Mouse (Mus musculus): Measurements from ENCODE around the gene Hacd2. TPM values are rescaled to one million over a fixed set of nuclear protein-coding genes. Genes with fewer than 3 reads are reported as not detected.

The Hacd2 gene
- polyA plus RNA-seq, 1 experiment from 2014 or later = 61.8 TPM

DNA sequence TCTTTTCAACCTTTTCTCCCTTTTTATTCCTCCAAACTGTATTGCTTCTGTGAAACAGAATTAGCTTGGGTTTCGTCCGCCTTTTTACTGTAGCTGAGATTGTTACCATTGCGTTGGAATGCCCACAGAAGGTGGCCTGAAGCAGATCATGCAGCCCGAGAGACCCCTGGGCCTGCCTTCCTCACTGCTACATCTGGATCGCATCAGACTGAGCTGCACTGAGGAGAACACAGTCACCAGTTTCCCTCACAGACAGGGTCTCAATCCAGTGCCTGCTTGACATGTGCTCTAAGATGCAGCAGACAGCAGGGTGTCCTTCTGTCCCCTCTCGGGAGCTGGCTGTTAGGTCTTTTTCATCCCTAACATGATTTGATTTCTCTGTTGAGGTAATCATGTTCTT is 85.8 kb downstream of the Hacd2 start:
- ATAC-seq (ENCODE audit: low read depth) = no peak
- no peak overlapping the region for H3K9ac ChIP-seq (ENCODE audit: low read depth, low read length)
- no peak for DNase-seq (ENCODE audit: low spot score)
- 0 out of 2 replicates have a peak, but pooled peaks cover 3% of the 10 kb centered on the region for H3K36me3 ChIP-seq (ENCODE audit: control insufficient read depth, insufficient read depth, low read length)
- H3K4me2 ChIP-seq (ENCODE audit: low read depth, low read length) = no peak overlapping the region
- H3K9me3 ChIP-seq (ENCODE audit: control insufficient read depth, low read length) = no peaks in the 10 kb centered on the region
- no peak overlapping the region for H3K4me3 ChIP-seq (ENCODE audit: low read depth, low read length)
- no peaks in the 10 kb centered on the region for H3K27me3 ChIP-seq (replicated peaks; ENCODE audit: control insufficient read depth, insufficient read depth, low read length)
- no peak overlapping the region for H3K27ac ChIP-seq (replicated peaks; ENCODE audit: low read depth, low read length)
- peaks cover 31% of the 10 kb centered on the region for H3K4me1 ChIP-seq (ENCODE audit: control insufficient read depth, insufficient read depth, low read length)
- WGBS = 40% methylated on average over 6 of the region's 6 CpGs

DNA sequence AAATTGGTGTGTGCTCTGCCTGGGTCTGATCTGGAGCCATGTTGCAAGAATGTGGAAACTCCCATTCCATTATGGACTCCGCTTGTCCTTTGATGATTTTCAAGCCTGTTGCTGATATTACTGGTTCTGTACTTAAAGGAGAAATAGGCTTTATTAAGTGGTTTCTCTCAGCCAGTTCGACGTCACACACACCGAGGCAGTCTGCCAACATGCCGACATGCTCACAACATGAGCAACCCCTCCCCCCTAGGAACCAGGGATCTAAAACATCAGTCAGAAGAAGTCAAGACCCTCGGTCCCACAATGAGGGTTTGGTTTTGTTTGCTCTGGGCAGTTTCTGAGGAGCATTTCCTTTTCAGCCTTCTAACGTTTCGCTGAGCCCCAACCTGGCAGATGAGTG is 86.9 kb downstream of the Hacd2 start:
- no peak for ATAC-seq (ENCODE audit: low read depth)
- 24% methylated on average over 8 of the region's 8 CpGs for WGBS
- H3K9me3 ChIP-seq (ENCODE audit: control insufficient read depth, low read length) = no peaks in the 10 kb centered on the region
- DNase-seq (ENCODE audit: low spot score) = peak; percentile 70
- no peak overlapping the region for H3K27ac ChIP-seq (replicated peaks; ENCODE audit: low read depth, low read length)
- H3K4me2 ChIP-seq (ENCODE audit: low read depth, low read length) = 0 out of 2 replicates have a peak overlapping the region, but pooled peaks have one; percentile 10
- H3K36me3 ChIP-seq (ENCODE audit: control insufficient read depth, insufficient read depth, low read length) = 0 out of 2 replicates have a peak, but pooled peaks cover 3% of the 10 kb centered on the region
- H3K4me1 ChIP-seq (ENCODE audit: control insufficient read depth, insufficient read depth, low read length) = peaks cover 31% of the 10 kb centered on the region
- no peaks in the 10 kb centered on the region for H3K27me3 ChIP-seq (replicated peaks; ENCODE audit: control insufficient read depth, insufficient read depth, low read length)
- H3K4me3 ChIP-seq (ENCODE audit: low read depth, low read length) = no peak overlapping the region
- no peak overlapping the region for H3K9ac ChIP-seq (ENCODE audit: low read depth, low read length)

DNA sequence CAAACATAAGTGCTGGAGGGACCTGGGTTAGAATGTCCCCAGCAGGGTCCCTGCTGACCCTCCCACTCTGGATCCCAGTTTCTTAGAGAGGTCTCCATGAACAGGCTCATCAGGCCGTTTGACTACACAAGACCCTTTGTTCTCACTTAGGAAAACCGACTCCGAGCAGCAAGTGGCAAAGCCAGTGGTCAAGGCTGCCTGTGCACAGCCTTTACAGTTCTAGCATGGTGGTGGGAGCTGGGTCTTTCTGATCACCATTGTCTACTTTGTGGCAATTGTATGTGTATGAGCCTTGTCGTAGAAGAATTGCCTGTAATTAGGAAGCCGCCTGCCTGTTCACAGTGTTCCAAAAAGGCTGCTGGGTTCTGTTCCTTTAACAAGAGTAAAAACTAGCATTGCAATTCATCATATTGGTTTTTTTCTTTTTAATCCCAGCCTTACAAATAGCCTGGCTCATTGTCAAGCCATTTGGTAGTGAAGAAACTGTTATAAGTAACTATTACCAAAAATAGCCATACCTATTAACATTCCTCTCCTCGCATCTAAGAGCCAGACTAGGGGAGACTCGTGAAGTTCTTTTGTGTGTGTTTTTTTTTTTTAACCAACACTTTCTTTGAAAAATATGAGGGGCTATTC is 87.5 kb downstream of the Hacd2 start:
- Histone ChIP-seq H3K36me3 (ENCODE audit: control insufficient read depth, insufficient read depth, low read length) (0 out of 2 replicates have a peak, but pooled peaks cover 3% of the 10 kb centered on the region), H3K9me3 (ENCODE audit: control insufficient read depth, low read length) (no peaks in the 10 kb centered on the region), H3K4me1 (ENCODE audit: control insufficient read depth, insufficient read depth, low read length) (peaks cover 31% of the 10 kb centered on the region), H3K27ac (replicated peaks; ENCODE audit: low read depth, low read length) (no peak overlapping the region), H3K27me3 (replicated peaks; ENCODE audit: control insufficient read depth, insufficient read depth, low read length) (no peaks in the 10 kb centered on the region), H3K4me2 (ENCODE audit: low read depth, low read length) (no peak overlapping the region), H3K9ac (ENCODE audit: low read depth, low read length) (no peak overlapping the region), H3K4me3 (ENCODE audit: low read depth, low read length) (no peak overlapping the region)
- ATAC-seq (ENCODE audit: low read depth) (no peak), DNase-seq (ENCODE audit: low spot score) (no peak)
- WGBS = 33% methylated on average over 7 of the region's 7 CpGs

DNA sequence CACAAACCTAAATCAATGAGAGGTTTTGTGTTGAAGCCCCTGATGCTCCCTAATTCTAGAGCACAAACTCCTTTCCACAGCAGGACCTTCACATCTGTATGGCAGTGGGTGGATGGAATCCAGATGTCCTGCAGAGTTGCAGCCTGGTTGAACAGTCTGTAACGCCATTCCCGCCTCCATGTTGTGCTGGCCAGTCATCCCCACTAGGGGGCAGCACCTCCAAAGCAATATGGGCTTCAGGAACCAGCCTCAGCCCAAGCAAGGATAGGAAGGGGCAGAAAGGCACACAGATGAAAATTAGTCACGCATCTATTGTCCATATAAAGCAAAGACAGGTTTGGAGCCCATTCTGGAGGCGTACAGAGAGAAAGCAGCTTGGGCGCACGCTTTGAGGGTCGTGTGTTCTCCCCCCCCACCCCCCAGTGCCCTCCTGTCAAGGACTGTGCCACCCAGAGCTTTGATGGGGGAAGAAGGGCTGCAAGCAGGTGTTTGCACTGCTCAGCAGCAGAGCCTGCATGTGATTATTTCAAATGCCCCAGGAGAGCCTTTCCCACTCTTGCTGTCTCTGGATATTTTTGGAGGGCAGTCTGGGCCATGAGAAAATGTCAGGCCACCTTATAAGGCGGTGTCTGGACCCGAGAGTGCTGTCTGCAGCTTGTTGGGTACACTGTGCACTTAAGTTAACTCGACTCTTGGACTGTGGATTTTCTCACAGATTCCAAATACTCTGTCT is 88.3 kb downstream of the Hacd2 start:
- DNase-seq (ENCODE audit: low spot score) (peak; percentile 88), ATAC-seq (ENCODE audit: low read depth) (peak; percentile 92)
- H3K36me3 ChIP-seq (ENCODE audit: control insufficient read depth, insufficient read depth, low read length) = 0 out of 2 replicates have a peak, but pooled peaks cover 3% of the 10 kb centered on the region
- no peak overlapping the region for H3K27ac ChIP-seq (replicated peaks; ENCODE audit: low read depth, low read length)
- no peaks in the 10 kb centered on the region for H3K27me3 ChIP-seq (replicated peaks; ENCODE audit: control insufficient read depth, insufficient read depth, low read length)
- peaks cover 31% of the 10 kb centered on the region for H3K4me1 ChIP-seq (ENCODE audit: control insufficient read depth, insufficient read depth, low read length)
- no peak overlapping the region for H3K4me3 ChIP-seq (ENCODE audit: low read depth, low read length)
- WGBS = 17% methylated on average over 10 of the region's 10 CpGs
- no peak overlapping the region for H3K4me2 ChIP-seq (ENCODE audit: low read depth, low read length)
- H3K9me3 ChIP-seq (ENCODE audit: control insufficient read depth, low read length) = no peaks in the 10 kb centered on the region
- H3K9ac ChIP-seq (ENCODE audit: low read depth, low read length) = no peak overlapping the region

DNA sequence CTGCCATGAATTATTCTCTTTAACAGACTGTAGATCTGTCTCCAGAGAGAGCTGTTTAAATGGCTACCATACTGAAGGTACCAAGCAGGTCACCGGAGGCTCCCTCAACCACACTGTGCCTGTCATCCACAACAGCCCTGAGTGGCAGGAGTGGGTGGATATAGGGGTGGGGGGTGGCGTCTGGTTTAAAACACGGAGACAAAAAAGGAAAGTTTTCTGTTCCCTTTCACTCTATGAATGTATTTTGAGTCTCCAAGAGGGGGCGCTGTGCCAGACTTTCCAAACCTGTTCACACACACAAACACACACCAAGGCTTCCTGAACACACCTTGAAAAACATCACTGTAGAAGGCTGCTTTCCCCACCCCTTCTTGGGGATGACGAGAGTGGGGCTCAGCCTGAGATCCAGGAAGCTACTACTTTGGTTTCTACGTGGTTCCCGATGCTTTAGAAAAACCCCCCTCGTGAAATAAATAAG is 89.0 kb downstream of the Hacd2 start:
- Histone ChIP-seq H3K9ac (ENCODE audit: low read depth, low read length) (no peak overlapping the region), H3K27me3 (replicated peaks; ENCODE audit: control insufficient read depth, insufficient read depth, low read length) (no peaks in the 10 kb centered on the region), H3K4me2 (ENCODE audit: low read depth, low read length) (no peak overlapping the region), H3K4me1 (ENCODE audit: control insufficient read depth, insufficient read depth, low read length) (peaks cover 28% of the 10 kb centered on the region), H3K36me3 (ENCODE audit: control insufficient read depth, insufficient read depth, low read length) (0 out of 2 replicates have a peak, but pooled peaks cover 3% of the 10 kb centered on the region), H3K9me3 (ENCODE audit: control insufficient read depth, low read length) (no peaks in the 10 kb centered on the region), H3K4me3 (ENCODE audit: low read depth, low read length) (no peak overlapping the region), H3K27ac (replicated peaks; ENCODE audit: low read depth, low read length) (no peak overlapping the region)
- no peak for DNase-seq (ENCODE audit: low spot score)
- 54% methylated on average over 8 of the region's 8 CpGs for WGBS
- ATAC-seq (ENCODE audit: low read depth) = peak; percentile 1; the same call in 1 of the 2 replicates

DNA sequence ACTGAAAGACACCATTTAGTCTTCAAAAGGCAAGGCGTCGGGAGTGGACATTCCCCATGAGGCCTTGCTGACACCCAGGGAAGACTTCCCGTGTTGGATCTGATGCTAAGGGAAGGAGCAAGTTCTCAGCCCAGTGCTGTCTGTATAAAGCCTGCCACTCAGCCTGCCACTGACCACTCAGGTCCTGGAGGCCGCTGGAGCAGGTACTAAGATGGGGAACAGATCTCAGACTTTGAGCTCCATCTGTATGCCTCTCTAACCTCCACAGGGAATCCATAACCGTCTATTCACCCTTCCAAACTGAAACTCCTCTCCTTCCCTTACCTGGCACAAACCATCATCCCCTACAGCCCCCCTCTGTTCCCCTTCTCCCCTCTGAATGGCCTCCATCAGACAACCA is 91.3 kb downstream of the Hacd2 start:
- H3K4me3 ChIP-seq (ENCODE audit: low read depth, low read length) = no peak overlapping the region
- H3K4me2 ChIP-seq (ENCODE audit: low read depth, low read length) = no peak overlapping the region
- peaks cover 19% of the 10 kb centered on the region for H3K4me1 ChIP-seq (ENCODE audit: control insufficient read depth, insufficient read depth, low read length)
- no peak overlapping the region for H3K9ac ChIP-seq (ENCODE audit: low read depth, low read length)
- ATAC-seq (ENCODE audit: low read depth) (no peak), DNase-seq (ENCODE audit: low spot score) (no peak)
- 91% methylated on average over 5 of the region's 5 CpGs for WGBS
- no peaks in the 10 kb centered on the region for H3K27me3 ChIP-seq (replicated peaks; ENCODE audit: control insufficient read depth, insufficient read depth, low read length)
- no peaks in the 10 kb centered on the region for H3K36me3 ChIP-seq (ENCODE audit: control insufficient read depth, insufficient read depth, low read length)
- no peaks in the 10 kb centered on the region for H3K9me3 ChIP-seq (ENCODE audit: control insufficient read depth, low read length)
- H3K27ac ChIP-seq (replicated peaks; ENCODE audit: low read depth, low read length) = no peak overlapping the region

DNA sequence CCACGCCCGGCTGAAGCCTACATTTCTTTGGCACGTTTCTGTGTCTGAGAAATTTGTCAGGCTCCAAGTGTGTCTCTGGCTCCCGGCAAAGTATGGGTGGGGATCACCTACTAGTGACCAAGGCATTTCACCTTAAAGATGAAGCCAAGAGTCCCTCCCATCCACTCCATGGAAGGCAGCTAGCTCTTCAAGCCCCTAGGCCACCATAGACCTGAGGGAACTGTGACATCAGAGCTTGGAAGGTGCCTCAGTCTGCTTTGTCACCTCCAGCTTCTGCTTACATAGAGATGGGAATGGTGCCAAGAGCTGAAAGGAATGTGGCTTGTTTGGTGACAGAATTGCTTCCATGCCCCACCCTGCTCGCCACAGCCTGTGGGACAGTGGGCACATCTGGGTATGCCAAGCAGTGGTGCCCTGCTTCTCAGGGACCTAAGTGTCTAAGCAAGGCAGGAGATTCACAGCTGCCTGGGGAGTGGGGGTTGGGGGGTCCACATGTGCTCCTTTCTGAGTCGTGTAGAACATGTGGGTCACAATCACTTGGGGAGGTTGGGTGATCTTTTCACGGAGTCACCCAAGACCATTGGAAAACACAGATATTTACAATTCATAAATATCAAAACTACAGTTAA is 94.2 kb downstream of the Hacd2 start:
- H3K9ac ChIP-seq (ENCODE audit: low read depth, low read length) = no peak overlapping the region
- no peak overlapping the region for H3K4me2 ChIP-seq (ENCODE audit: low read depth, low read length)

DNA sequence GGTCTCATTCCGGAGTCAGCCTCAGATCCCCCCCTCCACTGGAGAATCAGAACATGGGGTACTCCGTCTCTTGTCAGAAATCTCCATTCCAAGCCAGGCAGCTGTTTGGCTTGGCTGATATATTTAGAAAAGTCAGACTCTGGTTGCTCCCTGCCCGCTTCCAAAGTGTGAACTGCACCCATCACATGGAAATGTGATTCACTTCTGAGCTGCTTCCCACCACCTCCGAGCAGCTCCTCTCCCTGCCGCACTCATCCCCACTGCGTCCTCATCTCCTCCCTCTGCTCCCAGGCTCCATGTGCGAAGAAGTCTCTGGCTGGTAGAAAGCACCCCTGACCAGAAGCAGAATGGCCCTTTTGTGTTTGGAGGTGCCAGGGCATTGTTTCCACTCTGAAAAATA is 95.2 kb downstream of the Hacd2 start:
- Histone ChIP-seq H3K4me1 (ENCODE audit: control insufficient read depth, insufficient read depth, low read length) (0 out of 2 replicates have a peak, but pooled peaks cover 3% of the 10 kb centered on the region), H3K36me3 (ENCODE audit: control insufficient read depth, insufficient read depth, low read length) (no peaks in the 10 kb centered on the region), H3K4me3 (ENCODE audit: low read depth, low read length) (no peak overlapping the region), H3K4me2 (ENCODE audit: low read depth, low read length) (no peak overlapping the region), H3K9ac (ENCODE audit: low read depth, low read length) (no peak overlapping the region), H3K9me3 (ENCODE audit: control insufficient read depth, low read length) (no peaks in the 10 kb centered on the region), H3K27ac (replicated peaks; ENCODE audit: low read depth, low read length) (no peak overlapping the region), H3K27me3 (replicated peaks; ENCODE audit: control insufficient read depth, insufficient read depth, low read length) (no peaks in the 10 kb centered on the region)
- ATAC-seq (ENCODE audit: low read depth) = no peak
- 51% methylated on average over 7 of the region's 7 CpGs for WGBS
- DNase-seq (ENCODE audit: low spot score) = no peak

More for the DNA sequence above, 94.2 kb downstream of the Hacd2 start:
- H3K4me1 ChIP-seq (ENCODE audit: control insufficient read depth, insufficient read depth, low read length) = 0 out of 2 replicates have a peak, but pooled peaks cover 3% of the 10 kb centered on the region
- H3K9me3 ChIP-seq (ENCODE audit: control insufficient read depth, low read length) = no peaks in the 10 kb centered on the region
- H3K27ac ChIP-seq (replicated peaks; ENCODE audit: low read depth, low read length) = no peak overlapping the region
- H3K36me3 ChIP-seq (ENCODE audit: control insufficient read depth, insufficient read depth, low read length) = no peaks in the 10 kb centered on the region
- no peak overlapping the region for H3K4me3 ChIP-seq (ENCODE audit: low read depth, low read length)
- H3K27me3 ChIP-seq (replicated peaks; ENCODE audit: control insufficient read depth, insufficient read depth, low read length) = no peaks in the 10 kb centered on the region
- ATAC-seq (ENCODE audit: low read depth) (0 out of 2 replicates have a peak, but pooled peaks have one; percentile 23), DNase-seq (ENCODE audit: low spot score) (peak; percentile 46)
- 80% methylated on average over 7 of the region's 7 CpGs for WGBS

Data from embryonic facial prominence, embryonic 14.5 days (tissue).